Mouse (Mus musculus): ENCODE measurements around the gene Prom1. TPM values are rescaled to one million over a fixed set of nuclear protein-coding genes. Genes with fewer than 3 reads are reported as not detected.

The Prom1 gene
- polyA plus RNA-seq, 1 experiment from 2014 or later: 52.7 TPM

GRCm38 (mm10) chr5:43961056-43961455 is 140.8 kb downstream of the Prom1 start:
- H3K9ac ChIP-seq (ENCODE audit: low read length): no peak overlapping the region
- no peak overlapping the region for H3K4me3 ChIP-seq (ENCODE audit: low read depth, low read length)
- H3K27me3 ChIP-seq (ENCODE audit: control insufficient read depth, insufficient read depth, low read length): no peaks in the 10 kb centered on the region
- WGBS: 93% methylated on average over 3 of the region's 3 CpGs
- ATAC-seq (ENCODE audit: low FRiP score, low TSS enrichment) (no peak), DNase-seq (ENCODE audit: low spot score) (no peak)
- no peak overlapping the region for H3K4me2 ChIP-seq (replicated peaks; ENCODE audit: low read depth)
- TF ChIP-seq EP300 (optimal IDR thresholded peaks at IDR 0.05) (no peak), CTCF (IDR thresholded peaks at IDR 0.05; ENCODE audit: low read depth) (no peak)
- no peaks in the 10 kb centered on the region for H3K9me3 ChIP-seq (ENCODE audit: control insufficient read depth, low read length)
- H3K4me1 ChIP-seq (replicated peaks; ENCODE audit: control insufficient read depth, insufficient read depth): no peaks in the 10 kb centered on the region
- H3K36me3 ChIP-seq (ENCODE audit: control insufficient read depth, insufficient read depth, low read length): no peaks in the 10 kb centered on the region
- H3K27ac ChIP-seq (replicated peaks): no peak overlapping the region

GRCm38 (mm10) chr5:43959884-43960440 is 141.9 kb downstream of the Prom1 start:
- DNase-seq (ENCODE audit: low spot score) (no peak), ATAC-seq (ENCODE audit: low FRiP score, low TSS enrichment) (no peak)
- Histone ChIP-seq H3K27me3 (ENCODE audit: control insufficient read depth, insufficient read depth, low read length) (no peaks in the 10 kb centered on the region), H3K36me3 (ENCODE audit: control insufficient read depth, insufficient read depth, low read length) (no peaks in the 10 kb centered on the region), H3K27ac (replicated peaks) (no peak overlapping the region), H3K4me1 (replicated peaks; ENCODE audit: control insufficient read depth, insufficient read depth) (no peaks in the 10 kb centered on the region), H3K4me2 (replicated peaks; ENCODE audit: low read depth) (no peak overlapping the region), H3K4me3 (ENCODE audit: low read depth, low read length) (no peak overlapping the region), H3K9me3 (ENCODE audit: control insufficient read depth, low read length) (no peaks in the 10 kb centered on the region), H3K9ac (ENCODE audit: low read length) (no peak overlapping the region)
- TF ChIP-seq EP300 (optimal IDR thresholded peaks at IDR 0.05): no peak
- no peak for TF ChIP-seq CTCF (IDR thresholded peaks at IDR 0.05; ENCODE audit: low read depth)
- WGBS: 85% methylated on average over 3 of the region's 3 CpGs

DNA sequence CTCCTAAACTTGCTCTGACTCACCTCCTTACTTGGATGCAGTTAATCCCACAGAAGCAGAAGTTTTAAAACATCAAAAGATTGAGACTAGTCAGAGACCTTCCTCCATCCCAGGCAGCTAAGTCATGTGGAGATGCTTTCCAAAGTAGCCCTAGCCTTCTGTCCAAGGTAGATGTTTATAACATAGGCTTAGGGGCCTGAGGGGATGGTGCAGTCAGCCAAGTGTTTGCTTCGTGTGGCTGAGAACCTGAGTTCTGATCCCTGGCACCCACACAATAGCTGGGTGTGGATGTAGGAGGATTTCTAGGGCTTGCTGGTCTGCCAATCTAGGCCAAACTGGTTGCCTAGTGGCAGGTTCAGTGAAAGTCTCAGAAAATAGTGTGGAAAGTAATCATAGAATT is 148.6 kb downstream of the Prom1 start:
- 15% methylated on average over 1 of the region's 1 CpGs for WGBS
- Histone ChIP-seq H3K4me3 (ENCODE audit: low read depth, low read length) (no peak overlapping the region), H3K27me3 (ENCODE audit: control insufficient read depth, insufficient read depth, low read length) (no peaks in the 10 kb centered on the region), H3K9me3 (ENCODE audit: control insufficient read depth, low read length) (no peaks in the 10 kb centered on the region), H3K27ac (replicated peaks) (no peak overlapping the region), H3K36me3 (ENCODE audit: control insufficient read depth, insufficient read depth, low read length) (no peaks in the 10 kb centered on the region), H3K9ac (ENCODE audit: low read length) (no peak overlapping the region), H3K4me1 (replicated peaks; ENCODE audit: control insufficient read depth, insufficient read depth) (0 out of 2 replicates have a peak, but pooled peaks cover 3% of the 10 kb centered on the region), H3K4me2 (replicated peaks; ENCODE audit: low read depth) (no peak overlapping the region)
- DNase-seq (ENCODE audit: low spot score): no peak
- ATAC-seq (ENCODE audit: low FRiP score, low TSS enrichment): no peak
- TF ChIP-seq EP300 (optimal IDR thresholded peaks at IDR 0.05) (no peak), CTCF (IDR thresholded peaks at IDR 0.05; ENCODE audit: low read depth) (no peak)

- Histone ChIP-seq H3K4me1 (replicated peaks; ENCODE audit: control insufficient read depth, insufficient read depth) (0 out of 2 replicates have a peak, but pooled peaks cover 3% of the 10 kb centered on the region), H3K27ac (replicated peaks) (peak overlapping the region; percentile 96), H3K4me3 (ENCODE audit: low read depth, low read length) (peak overlapping the region; percentile 6; the same call in 1 of the 2 replicates), H3K27me3 (ENCODE audit: control insufficient read depth, insufficient read depth, low read length) (no peaks in the 10 kb centered on the region), H3K9ac (ENCODE audit: low read length) (0 out of 2 replicates have a peak overlapping the region, but pooled peaks have one; percentile 19), H3K36me3 (ENCODE audit: control insufficient read depth, insufficient read depth, low read length) (no peaks in the 10 kb centered on the region), H3K4me2 (replicated peaks; ENCODE audit: low read depth) (peak overlapping the region; percentile 46), H3K9me3 (ENCODE audit: control insufficient read depth, low read length) (no peaks in the 10 kb centered on the region)
- ATAC-seq (ENCODE audit: low FRiP score, low TSS enrichment) (peak; percentile 68), DNase-seq (ENCODE audit: low spot score) (peak; percentile 79)
- 1% methylated on average over 8 of the region's 8 CpGs for WGBS
- TF ChIP-seq CTCF (IDR thresholded peaks at IDR 0.05; ENCODE audit: low read depth) (no peak), EP300 (optimal IDR thresholded peaks at IDR 0.05) (no peak)
Measured at GRCm38 (mm10) chr5:43948748-43949275, 153.0 kb downstream of the Prom1 start.

DNA sequence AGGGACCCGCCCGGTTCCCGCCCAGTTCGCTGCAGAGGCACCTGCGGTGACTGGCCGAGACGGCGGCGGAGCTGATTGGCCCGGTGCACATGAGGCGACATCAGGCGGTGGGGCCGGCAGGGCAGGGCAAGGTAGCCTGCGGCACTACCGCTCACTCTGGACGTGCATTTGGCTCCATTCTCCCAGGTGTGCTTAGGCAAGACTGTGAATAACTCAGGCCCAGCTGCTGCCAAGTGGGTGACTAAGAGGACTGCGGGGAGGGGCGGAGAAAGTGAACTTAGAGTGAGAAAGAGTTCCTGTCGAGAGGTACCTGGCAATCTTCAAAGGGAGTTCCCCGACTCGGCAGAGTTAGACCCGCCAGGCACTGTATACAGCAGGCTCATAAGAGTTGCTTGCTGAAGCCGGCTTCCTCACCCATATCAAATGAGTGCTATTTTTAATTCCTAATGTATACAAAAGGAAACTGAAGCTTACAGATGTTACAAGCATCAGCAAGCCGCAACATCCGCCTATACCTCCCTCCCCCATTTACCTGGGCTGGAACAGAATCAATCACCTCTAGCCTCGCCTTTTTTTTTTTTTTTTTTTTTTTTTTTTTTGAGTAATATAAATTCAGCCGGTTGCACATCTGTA is 153.6 kb downstream of the Prom1 start:
- no peak overlapping the region for H3K9ac ChIP-seq (ENCODE audit: low read length)

More for the DNA sequence above, 153.6 kb downstream of the Prom1 start:
- 1% methylated on average over 26 of the region's 27 CpGs for WGBS
- H3K27ac ChIP-seq (replicated peaks): peak overlapping the region; percentile 96
- peak overlapping the region; percentile 46 for H3K4me2 ChIP-seq (replicated peaks; ENCODE audit: low read depth)
- DNase-seq (ENCODE audit: low spot score) (peak; percentile 97), ATAC-seq (ENCODE audit: low FRiP score, low TSS enrichment) (peak; percentile 99)
- no peaks in the 10 kb centered on the region for H3K9me3 ChIP-seq (ENCODE audit: control insufficient read depth, low read length)
- peak overlapping the region; percentile 6 for H3K4me3 ChIP-seq (ENCODE audit: low read depth, low read length)
- TF ChIP-seq CTCF (IDR thresholded peaks at IDR 0.05; ENCODE audit: low read depth) (no peak), EP300 (optimal IDR thresholded peaks at IDR 0.05) (peak; percentile 80)
- H3K4me1 ChIP-seq (replicated peaks; ENCODE audit: control insufficient read depth, insufficient read depth): 0 out of 2 replicates have a peak, but pooled peaks cover 3% of the 10 kb centered on the region
- no peaks in the 10 kb centered on the region for H3K36me3 ChIP-seq (ENCODE audit: control insufficient read depth, insufficient read depth, low read length)
- no peaks in the 10 kb centered on the region for H3K27me3 ChIP-seq (ENCODE audit: control insufficient read depth, insufficient read depth, low read length)

Measured in stomach, postnatal 0 days (tissue).